Mouse (Mus musculus): ENCODE measurements at regions not wholly inside any gene's neighbourhood (a gene's known extent, or its start where the extent isn't known, plus 50 kb on each side); places are given as distances from the start of the nearest gene placed in this dataset.

DNA sequence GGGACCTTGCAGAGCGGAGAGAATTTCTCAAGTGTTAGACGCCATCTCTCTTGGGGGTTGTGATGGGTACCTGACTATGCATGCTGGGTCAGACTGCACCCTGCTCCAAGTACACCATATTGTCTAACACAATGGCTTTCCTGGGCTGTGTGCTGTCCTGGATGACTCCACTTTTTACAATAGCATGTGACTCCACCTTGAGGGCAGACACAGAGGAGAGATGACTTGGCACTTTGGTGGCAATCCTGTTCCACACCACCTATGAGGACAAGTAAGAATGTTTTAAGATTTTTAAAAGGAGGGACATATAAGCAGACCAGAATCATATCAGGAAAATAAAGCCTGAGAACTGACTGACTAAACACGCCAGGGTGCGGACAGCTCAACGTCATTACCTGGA lies 254.5 kb upstream of the Rnaseh2b start:
- TF ChIP-seq HCFC1 (IDR thresholded peaks at IDR 0.05; ENCODE audit: low read depth, low read length) (no peak), POLR2A (IDR thresholded peaks at IDR 0.05; ENCODE audit: low read depth, low read length) (no peak), EP300 (IDR thresholded peaks at IDR 0.05; ENCODE audit: low read length) (no peak), MYC (IDR thresholded peaks at IDR 0.05; ENCODE audit: low read depth, low read length) (no peak), CTCF (conservative IDR thresholded peaks at IDR 0.05 in 1 of 2, IDR thresholded peaks at IDR 0.05 in 1 of 2; ENCODE audit: low read depth in 2 of 2, low read length in 2 of 2) (no peak), RCOR1 (conservative IDR thresholded peaks at IDR 0.05; ENCODE audit: low read depth, low read length) (no peak), SMC3 (IDR thresholded peaks at IDR 0.05; ENCODE audit: low read depth, low read length) (no peak), TBP (conservative IDR thresholded peaks at IDR 0.05; ENCODE audit: low read depth, low read length) (no peak), USF1 (IDR thresholded peaks at IDR 0.05; ENCODE audit: low read depth, low read length) (no peak), CHD2 (IDR thresholded peaks at IDR 0.05; ENCODE audit: low read length) (no peak), E2F4 (IDR thresholded peaks at IDR 0.05; ENCODE audit: insufficient replicate concordance, low read depth, low read length) (no peak)

Measured in CH12.LX (cell line).